Comparison of ENCODE assay signal across 25 mouse cellular contexts in the genomic region with DNA sequence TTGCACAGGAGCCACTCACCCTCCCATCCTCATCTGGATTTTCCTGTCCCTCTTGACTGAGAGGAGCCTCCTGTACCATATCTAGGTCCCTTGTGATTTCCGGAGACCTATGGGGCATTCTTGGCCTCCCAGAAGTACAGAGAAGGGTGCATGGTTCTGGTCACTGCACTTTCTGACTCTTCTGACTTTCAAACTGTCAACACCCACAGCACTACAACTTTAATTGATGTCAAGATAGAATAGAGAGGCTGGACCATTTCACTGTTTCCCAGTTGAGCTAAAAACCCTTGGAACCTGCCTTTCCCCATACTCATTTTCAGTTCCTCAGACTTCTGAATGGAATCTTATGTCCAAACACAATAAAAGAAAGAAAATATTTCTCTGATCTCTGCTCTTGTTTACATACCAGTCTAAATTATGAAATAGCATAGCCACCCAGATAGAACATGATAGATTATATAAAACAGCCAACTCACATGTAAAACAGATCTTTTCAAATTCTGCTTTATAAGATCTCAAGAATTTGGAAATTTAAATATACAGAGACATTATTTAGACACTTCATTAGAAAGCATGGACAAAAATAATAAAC.
"Had no signal": no experiment of that assay in that cellular context is flagged by ENCODE, and none has a peak within 500 bp of the region (broad histone marks: within the 10 kb centered on the region; RNA-seq: fewer than 3 reads in every experiment).

No protein-coding gene starts in this region.

- H3K9ac ChIP-seq: hindbrain, embryonic 12.5 days; hindbrain, embryonic 14.5 days; intestine, embryonic 15.5 days; limb, embryonic 12.5 days had no signal

- ATAC-seq: forebrain, embryonic 16.5 days; hindbrain, embryonic 16.5 days; inflammation-experienced regulatory T-cells, adult 6 months; intestine, embryonic 15.5 days; intestine, postnatal 0 days had no signal

- H3K27me3 ChIP-seq: intestine, embryonic 15.5 days; limb, embryonic 12.5 days had no signal

- H3K4me3 ChIP-seq: gastrocnemius, adult 2 months; heart, adult 2 months; hindbrain, embryonic 10.5 days; hindbrain, embryonic 12.5 days; intestine, embryonic 15.5 days; layer of hippocampus, adult 2 months; left cerebral cortex, adult 2 months; limb, embryonic 10.5 days; limb, embryonic 12.5 days had no signal

- H3K9me3 ChIP-seq: hindbrain, embryonic 10.5 days; hindbrain, embryonic 12.5 days; intestine, embryonic 15.5 days; limb, embryonic 10.5 days; limb, embryonic 12.5 days had no signal

- H3K27ac ChIP-seq: gastrocnemius, adult 2 months; heart, adult 2 months; hindbrain, embryonic 10.5 days; hindbrain, embryonic 12.5 days; hindbrain, embryonic 14.5 days; intestine, embryonic 15.5 days; layer of hippocampus, adult 2 months; left cerebral cortex, adult 2 months; limb, embryonic 10.5 days; limb, embryonic 12.5 days had no signal

- H3K4me1 ChIP-seq: hindbrain, embryonic 10.5 days; hindbrain, embryonic 12.5 days; intestine, embryonic 15.5 days; limb, embryonic 10.5 days; limb, embryonic 12.5 days had no signal

- H3K36me3 ChIP-seq: hindbrain, embryonic 10.5 days; hindbrain, embryonic 12.5 days; intestine, embryonic 15.5 days; limb, embryonic 10.5 days; limb, embryonic 12.5 days had no signal

- DNase-seq: gastrocnemius, adult 2 months; gastrocnemius, postnatal 10 days; gastrocnemius, postnatal 25 days; heart, adult 2 months; heart, postnatal 10 days; heart, postnatal 4 days; kidney, adult 18-20 months; kidney, adult 9 months; kidney, postnatal 10 days; kidney, postnatal 25 days; kidney, postnatal 4 days; liver had no signal

- H3K4me2 ChIP-seq: heart, embryonic 11.5 days; hindbrain, embryonic 12.5 days; hindbrain, embryonic 14.5 days; intestine, embryonic 15.5 days; limb, embryonic 12.5 days had no signal
